Mouse (Mus musculus) NIH3T3 (cell line): ENCODE measurements at regions not wholly inside any gene's neighbourhood (a gene's known extent, or its start where the extent isn't known, plus 50 kb on each side); places are given as distances from the start of the nearest gene placed in this dataset.
A peak's percentile ranks its signal among the peaks of the same experiment; 100 is the strongest.

Source experiments
- DNase-seq: peaks from one replicate; pipeline ENCODE4 v3.0.0-alpha.2; 2012; ENCODE audit warnings: low read depth

- DNase-seq, result peak; percentile 33
These were observed 56.1 kb upstream of the Ep300 start for GRCm38 (mm10) chr15:81529002-81529401.

- no peak for DNase-seq
These were observed 54.7 kb upstream of the Ep300 start for GRCm38 (mm10) chr15:81530493-81530892.

GRCm38 (mm10) chr15:81534546-81534945 lies 50.6 kb upstream of the Ep300 start:
- no peak for DNase-seq
